Mouse (Mus musculus) lung, postnatal 25 days (tissue): ENCODE measurements around the gene Cenpn.

Experiments
- DNase-seq: peaks from one replicate; pipeline ENCODE4 v3.0.0; 2022; ENCODE audit warnings: low spot score

The Cenpn gene

DNA sequence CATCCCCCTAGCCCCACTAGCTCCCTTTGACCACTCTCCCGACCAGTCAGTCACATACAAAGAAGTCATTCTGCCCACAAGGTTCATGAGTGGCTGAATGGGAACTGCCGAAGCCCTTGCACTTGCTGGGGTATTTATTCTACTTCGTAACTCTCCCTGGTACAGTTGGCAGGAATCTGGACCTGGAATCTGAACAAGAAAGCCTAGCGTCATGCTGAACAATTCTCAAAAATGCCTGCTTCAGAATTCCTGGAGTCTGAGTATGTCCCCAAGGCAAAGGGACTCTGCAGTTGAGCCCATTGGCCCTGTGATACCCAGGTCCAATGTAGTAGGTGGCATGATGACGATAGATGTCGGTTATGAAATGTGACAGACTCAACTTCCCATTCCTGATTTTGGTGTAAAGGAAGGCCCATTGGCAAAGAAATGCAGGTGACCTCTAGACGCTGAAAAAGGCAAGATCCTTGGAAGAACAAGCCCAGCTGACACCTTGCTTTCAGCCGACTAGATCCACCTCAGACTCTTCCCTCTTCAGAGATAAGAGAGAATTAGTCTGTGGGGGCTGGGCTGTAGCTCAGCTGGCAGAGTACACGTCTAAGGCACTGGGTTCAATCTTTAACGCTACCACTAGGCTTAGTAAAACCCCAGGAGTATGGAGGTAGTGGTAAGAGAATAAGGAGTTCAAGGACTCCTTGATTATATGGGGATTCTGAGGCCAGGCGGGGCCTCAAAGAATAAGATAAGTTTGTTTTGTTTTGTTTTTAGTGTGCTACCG is 20.9 kb downstream of the Cenpn start:
- peak; percentile 24 for DNase-seq

DNA sequence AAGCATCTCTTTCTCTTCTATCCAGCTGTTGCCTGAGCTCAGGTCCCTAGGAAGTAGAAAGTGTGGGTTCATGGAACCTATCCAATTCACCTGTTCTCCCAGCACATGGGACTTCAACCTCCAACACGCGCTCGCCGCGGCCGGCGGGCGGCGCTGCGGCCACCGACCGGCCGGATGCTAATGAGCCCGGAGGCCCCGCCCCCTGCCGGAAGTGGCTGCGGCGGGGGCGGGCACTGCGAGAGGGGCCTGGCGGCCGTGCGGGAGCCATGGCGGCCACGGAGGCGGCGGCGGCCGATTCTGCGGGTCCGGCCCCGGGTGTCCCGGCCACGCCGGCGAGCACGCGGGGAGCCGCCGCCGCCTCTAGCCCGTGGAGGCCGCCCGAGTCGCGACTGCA is 21.6 kb downstream of the Cenpn start, which contains the start of gene Atmin:
Gene Atmin (plus strand): TSS at position 233 of the 394 bp plus-strand sequence.
- DNase-seq, result peak; percentile 87

DNA sequence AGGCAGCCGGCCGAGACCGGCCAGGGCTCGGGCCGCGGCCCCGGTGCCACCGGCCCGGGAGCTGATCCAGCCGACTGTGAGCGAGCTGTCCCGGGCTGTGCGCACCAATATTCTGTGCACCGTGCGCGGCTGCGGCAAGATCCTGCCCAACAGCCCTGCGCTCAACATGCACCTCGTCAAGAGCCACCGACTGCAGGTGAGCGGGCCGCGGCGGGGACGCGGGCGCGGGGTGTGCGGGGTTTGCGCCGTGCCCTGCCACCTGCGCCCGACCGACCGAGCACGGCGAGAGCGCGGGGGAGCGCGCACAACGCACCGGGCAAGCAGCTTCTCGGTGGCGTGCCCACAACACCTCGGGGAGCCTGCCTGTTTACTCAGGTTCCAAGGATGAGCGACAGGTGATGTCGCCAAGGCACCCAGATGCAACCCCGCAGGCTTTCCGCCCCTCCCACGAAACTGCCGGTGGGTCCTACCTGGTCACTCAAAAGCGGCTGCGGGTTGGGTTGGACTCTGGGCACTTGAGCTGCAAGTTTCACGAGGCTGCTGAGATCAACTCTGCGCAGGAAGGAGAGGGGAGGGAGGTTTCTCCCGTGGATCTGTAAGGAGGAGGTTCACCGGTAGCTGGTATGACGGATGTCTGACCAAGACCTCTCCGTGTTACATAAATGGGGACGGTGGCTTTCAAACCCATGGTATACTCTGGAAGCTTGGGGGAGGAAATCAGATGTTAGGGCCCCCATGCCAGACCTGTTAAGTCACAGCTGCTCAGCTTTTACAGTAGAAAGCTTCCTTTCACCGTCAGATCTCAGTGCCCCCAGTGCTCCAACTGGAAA is 22.2 kb downstream of the Cenpn start:
- peak; percentile 32 for DNase-seq

DNA sequence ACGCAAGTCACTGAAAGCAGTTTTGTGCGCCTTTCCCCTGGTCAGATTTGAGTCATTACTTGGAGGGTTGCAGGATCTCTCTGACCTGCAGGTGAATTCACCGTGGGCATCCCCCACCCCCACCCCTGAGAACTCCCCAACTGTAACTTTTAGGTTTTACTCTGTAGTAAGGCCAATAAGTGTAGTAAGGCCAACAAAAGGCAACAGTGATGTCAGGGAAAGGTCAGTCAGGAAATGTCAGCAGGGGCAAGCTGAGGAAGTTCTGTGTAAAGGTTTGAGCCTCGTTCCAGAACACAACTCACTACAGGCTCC is 22.8 kb downstream of the Cenpn start:
- no peak for DNase-seq

DNA sequence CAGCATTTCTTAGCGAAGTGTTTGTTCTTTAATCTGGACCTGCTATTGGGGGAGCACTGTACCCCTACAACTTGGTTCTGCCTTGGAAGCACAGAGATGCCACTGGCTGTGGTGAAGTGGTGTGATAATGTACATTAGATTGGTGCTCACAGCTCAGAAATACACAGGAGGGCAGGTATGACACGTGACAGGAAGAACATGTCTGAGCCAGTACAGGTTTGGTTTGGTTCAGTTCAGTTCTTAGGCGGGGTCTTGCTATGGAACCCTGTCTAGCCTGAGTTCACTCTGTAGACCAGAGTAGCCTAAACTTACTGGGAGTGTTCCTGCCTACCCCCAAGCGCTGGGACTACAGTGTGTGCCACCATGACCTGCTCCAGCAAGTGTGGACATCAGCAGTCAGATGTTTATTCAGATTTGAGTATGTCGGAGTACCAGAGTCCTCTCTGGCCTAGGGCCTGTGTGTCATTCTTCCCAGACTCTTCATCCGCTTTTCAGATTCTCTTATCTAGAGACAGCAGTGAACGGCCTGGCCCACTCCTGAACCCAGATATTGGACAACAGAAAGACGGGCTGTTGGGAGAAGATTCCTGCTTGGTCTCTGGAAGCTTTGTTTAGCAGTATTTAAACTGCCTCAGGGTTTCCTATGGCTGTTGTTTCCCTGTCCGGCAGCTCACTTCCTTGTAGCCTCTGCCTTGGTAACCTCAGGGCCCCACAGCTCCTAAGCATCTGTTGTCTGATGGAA is 23.8 kb downstream of the Cenpn start:
- no peak for DNase-seq

DNA sequence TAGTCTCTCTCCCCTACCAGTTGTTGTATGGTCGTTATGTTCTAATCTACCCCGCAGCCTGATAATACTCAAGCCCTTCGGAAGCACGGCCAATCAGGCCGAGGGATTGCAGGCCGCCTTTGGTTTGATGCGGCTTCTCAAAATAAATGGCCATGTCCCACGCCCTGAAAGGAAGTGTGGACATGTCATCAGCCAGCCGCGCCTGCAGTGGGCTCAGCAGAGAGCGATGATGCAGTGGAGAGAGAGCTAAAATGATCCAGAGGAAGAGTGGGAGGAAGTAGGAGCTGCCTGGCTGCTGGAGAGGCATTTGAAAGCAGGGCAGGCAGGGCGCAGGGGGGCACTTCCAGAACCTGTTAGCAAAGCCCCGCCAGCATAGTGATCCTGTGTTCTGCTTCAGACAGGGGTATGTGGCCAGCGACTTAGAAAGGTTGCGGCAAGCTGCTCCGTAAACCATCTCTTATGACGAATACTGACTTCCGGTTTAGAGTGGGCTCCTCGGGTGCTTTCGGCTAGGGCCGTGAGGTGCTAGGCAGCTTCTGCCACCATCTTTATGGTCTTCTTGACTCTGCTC is 24.8 kb downstream of the Cenpn start:
- DNase-seq, result no peak

DNA sequence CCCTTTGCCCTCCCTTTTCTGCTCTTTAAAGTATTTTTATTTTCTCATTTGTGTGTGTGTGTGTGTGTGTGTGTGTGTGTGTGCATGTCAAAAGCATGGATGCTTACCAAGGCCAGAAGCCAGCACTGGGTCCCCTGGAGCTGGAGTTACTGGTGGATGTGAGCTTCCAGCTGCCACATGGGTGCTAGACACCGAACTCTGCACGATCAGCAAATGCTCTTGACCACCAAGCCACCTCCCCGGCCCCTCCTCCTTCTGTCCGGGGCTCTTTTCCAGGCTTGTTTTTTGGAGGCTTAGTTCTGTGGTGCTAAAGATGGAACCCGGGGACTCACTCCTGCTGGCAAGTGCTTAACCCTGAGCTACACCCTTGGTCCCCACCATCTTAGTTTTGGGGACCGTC is 25.3 kb downstream of the Cenpn start:
- DNase-seq, result no peak

DNA sequence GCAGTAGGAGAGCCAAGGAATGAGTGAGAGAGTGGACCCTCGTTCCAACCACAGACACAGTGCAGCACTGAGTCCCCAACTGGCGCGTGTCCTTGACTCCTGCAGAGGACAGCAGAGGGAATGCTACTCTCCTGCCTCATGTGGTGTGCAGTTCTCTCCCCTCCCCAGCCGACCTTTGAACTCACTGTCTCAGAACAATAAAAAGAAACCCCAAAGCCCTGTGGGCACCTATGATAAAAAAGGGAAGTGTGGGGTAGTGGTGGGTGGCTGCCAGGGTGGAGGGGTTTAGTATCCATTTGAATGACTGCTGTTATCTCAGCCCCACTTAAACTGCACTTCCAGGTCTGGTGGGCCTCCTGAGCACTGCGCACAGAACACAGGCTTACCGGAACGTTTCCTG is 26.1 kb downstream of the Cenpn start:
- DNase-seq, result no peak

DNA sequence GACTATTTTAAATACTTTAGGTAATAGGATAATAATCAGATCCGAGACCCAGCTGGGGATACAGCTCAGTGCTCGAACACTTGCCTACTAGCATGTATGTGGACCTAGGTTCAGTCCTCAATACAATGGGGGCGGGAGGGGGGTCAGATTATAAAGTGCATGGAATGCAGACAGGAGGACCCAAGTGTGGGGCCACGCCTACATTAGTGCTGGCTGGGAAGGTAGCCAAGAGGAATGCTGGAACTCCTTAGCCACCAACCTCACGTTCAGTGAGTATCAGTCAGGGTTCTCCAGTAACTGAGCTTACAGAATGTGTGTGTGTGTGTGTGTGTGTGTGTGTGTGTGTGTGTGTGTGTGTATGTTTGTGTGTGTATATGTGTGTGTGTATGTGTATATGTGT is 29.8 kb downstream of the Cenpn start:
- DNase-seq, result no peak

DNA sequence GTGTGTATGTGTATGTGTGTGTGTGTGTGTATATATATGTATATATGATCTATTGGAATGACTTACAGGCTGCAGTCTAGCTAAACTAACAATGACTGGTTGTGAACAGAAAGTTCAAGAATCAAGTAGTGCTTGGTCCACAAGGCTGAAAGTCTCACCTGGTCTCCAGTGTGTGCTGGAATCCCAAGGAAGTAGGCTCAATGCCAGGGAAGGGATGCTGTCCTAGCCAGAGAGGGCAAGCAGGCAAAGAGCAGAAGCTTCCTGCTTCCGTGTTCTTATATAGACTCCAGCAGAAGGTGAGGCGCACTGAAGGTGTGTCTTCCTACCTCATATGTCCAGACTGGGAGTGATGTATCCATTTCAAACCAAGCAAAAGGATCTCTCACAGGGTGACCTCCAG is 30.2 kb downstream of the Cenpn start:
- no peak for DNase-seq

DNA sequence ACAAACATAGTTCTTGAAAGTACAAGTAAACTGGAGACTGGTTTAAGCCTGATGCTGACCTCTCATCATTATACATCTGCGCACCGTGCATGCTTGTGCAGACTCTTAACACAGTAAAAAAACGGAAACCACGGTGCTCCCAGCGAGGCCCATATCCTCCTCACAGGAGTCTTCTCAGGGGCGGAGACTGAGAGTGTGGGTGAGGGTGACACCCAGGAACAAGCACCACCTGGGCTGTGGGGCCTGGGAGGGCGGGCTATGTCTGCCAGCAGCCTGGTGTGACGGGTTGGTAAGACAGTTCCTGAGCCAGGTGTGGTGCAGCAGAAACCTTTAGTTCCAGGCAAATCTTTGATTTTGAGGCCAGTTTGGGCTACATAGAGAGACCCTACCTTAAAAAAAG is 30.9 kb downstream of the Cenpn start:
- no peak for DNase-seq

DNA sequence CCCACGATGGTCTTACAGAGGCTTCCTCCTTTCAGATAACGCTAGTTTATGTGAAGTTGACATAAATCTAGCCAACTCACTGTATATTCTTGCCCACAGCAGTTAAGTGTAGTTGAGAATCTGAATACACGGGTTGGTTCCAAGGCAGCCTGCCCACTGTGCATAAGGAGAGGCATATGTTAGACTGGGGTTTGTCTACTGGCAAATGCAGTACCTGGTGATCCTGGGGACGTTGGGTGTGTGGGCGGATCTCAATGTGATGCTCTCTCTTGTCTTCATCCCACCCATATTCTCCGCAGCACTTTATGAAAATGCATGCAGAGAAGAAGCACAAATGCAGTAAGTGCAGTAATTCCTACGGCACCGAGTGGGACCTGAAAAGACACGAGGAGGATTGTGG is 32.9 kb downstream of the Cenpn start:
- no peak for DNase-seq

DNA sequence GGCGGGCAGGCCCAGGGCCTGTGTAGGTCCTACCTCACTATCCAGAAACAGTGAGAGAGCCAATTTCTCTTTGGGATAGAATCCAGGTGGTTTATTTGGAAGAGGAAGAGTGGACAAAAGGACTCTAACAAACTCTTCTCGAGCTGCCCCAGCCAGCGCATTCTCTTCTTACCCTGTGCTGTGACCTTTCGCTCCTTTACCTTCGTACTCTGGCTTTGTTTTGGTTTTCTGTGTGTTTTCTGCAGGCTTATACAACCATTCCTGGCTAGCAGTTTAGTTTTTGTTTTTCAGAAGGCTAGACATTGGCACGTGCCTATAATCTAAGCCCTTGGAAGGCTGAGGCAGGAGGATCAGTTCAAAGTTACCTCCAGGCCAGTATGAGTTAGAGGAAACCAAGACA is 48.0 kb downstream of the Cenpn start:
- DNase-seq, result no peak

DNA sequence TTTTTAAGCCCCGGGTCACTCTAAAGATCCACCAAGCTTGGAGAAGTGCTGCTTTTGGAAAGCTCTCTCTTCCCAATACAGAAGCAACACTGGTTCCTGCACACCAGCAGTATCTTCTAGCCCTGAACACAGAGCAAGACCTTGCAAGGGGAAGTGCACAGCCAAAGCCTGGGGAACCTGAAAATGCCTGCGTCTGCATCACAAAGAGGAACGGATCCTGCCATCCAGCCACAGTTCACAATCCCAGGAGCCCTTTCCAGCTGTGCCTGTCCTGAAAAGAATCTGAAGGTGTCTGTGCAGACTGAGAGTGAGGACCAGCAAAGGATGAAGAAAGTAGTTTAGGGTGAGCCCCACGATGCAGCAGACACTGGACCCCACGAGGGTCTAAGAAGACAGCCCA is 53.5 kb downstream of the Cenpn start:
- no peak for DNase-seq

DNA sequence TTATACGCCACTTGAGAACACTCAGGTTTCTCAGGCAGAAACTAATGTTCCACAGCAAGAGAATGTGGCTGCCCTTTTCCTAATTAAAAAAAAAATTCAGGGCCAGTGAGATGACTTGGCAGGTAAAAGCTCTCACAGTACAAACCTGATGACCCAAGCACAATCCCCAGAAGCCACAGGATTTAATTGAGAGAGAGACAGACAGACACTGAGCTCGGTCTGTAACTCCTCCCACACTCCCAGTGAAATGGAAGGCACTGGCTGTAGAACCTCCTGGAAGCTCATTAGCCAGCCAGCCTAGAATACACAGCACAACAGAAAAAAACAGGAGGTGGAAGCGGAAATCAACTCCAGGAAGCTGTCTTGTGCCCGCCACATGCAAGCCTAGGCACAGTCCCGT is 54.1 kb downstream of the Cenpn start:
- peak; percentile 14 for DNase-seq

DNA sequence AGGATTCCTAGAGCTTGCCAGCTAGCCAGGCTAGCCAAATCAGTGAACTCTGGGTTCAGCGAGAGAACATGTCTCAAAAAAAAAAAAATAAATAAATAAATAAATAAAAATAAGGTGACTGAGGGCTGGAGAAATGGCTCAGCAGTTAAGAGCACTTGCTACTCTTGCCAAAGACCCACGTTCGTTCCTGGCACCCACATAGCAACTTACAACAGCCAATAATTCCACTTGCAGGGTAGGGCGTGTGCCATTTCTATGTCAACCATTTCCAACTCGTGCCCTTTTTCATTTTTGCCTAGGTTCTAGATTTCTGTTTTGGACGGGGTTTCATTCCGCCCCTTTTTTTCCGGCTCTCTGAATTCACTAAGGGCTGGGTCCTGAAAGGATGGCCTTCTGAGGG is 56.5 kb downstream of the Cenpn start:
- DNase-seq, result no peak

DNA sequence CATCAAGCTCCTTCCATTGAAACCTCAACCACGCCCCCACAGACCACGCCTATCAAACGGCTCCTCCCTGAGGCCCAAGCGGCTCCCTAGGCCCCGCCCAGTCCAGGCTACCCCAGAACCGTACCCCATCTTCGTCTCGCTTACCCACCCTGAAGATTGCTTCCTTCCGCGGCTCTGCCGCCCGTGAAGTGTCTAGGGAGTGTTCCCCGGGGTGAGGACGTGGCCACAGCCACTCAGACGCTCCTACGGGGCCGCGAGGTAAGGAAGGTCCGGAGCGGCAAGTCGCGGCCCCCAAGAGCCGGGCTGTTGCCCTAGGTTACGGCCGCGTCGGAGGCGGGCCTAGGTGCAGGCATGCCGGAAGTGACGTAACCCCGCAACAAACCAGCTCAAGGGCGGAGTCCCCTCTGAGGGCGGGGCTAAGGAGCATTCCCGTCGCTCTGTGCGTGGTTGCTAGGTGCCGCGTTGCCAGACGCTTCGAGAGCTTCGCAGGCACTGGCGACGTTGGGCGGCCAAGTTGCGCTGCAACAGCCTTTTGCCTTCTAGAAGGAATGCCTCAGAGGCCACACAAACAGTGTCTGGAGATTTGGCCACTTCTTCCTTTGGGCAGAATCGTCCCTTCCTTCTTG is 57.2 kb downstream of the Cenpn start, which contains the start of gene 1700030J22Rik:
Gene 1700030J22Rik (minus strand): TSS at position 329 of the 626 bp plus-strand sequence.
- DNase-seq, result peak; percentile 98

DNA sequence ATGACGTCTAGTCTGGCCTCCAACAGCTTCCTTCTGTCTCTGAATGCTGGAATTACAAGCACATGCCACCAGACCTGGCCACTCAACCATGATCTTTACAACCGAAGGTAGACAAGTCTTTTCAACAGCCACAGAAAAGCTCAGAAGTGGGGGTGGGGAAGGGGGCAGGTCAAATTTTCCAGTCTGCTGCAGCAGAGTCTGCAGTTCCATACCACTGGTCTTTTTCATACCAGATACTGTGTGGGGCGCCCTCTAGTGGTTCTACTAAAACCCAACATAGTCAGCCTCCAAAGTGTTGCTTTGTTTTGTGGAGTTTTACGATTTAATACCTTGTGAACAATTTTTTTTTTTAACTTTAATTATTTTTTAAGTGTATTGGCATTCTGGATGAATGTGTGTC is 58.6 kb downstream of the Cenpn start:
- peak; percentile 70 for DNase-seq

DNA sequence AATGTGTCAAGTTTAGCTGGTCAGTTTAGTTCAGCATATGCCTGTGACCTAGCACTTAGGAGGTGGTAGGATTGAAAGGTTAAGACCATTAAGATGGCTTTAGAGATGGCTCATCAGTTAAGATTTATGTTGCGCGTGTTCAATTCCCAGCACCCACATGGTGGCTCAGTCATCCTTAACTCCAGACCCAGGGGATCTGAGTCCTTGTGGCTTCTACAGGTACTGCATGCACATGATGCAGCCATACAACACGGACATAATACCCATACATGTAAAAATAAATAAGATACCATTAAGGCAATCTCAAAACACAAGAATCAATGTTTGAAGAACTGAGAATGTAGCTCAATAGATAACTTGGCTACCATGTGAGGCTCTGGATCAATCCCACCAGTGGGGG is 68.3 kb downstream of the Cenpn start:
- DNase-seq, result no peak
